8 mouse cellular contexts compared by ENCODE assay signal in the genomic region with DNA sequence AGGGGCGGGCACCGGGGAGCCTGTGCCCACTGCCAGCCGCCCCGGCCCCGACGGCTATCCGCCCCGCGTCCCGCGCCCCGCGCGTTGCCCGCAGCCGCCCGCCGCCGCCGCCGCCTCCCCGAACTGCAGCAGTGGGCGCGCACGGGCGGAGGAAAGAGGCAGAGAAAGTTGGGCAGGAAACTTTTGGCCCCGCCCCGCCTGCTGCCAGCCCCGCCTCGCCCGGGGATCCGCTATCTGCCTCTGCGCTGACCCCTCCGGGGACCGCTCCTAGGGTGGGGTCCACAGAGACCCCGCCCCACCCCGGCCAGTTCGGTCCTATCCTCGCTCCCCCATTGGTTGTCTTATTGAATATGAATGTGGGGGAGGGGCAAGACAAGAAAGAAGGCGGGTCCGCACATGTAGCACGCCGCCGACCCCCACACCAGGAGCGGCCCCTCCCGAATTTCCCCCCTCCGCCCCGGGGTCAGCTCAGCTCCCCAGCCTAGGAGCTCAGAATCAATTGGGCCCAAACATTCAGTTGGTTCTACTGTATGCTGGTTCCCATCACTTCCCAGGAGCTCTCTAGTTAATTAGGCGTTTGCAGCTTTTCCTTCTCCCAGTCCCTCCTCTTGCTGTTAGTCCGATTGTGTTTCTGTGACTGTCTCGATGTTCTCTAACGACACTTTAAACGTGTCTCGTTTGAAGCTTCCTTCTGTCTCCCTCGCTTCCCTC. TPM values are rescaled to one million over a fixed set of nuclear protein-coding genes. Genes with fewer than 3 reads are reported as not detected.
DNase-seq lines count a peak whose midpoint lies in the region; ATAC-seq and TF ChIP-seq lines count a peak whose summit lies in the region.

Gene Zcchc24, minus strand, starts transcription at position 125 of the 711 bp plus-strand sequence.

- H3K27ac ChIP-seq in CH12.LX (ENCODE audit: insufficient read depth, low read depth): no peak within 1 kb of the TSS
- H3K27ac ChIP-seq in forebrain, embryonic 16.5 days (ENCODE audit: low read length): peak within 1 kb of the TSS; percentile 15
- peak within 1 kb of the TSS; percentile 93 for H3K27ac ChIP-seq in liver, postnatal 0 days (ENCODE audit: low read depth)
- peak within 1 kb of the TSS; percentile 52; the same call in 1 of the 2 replicates for H3K27ac ChIP-seq in neural tube, embryonic 14.5 days (ENCODE audit: low read depth, low read length)

- H3K27me3 ChIP-seq in CH12.LX (replicated peaks): peaks cover 80% of the 10 kb centered on the region
- no peaks in the 10 kb centered on the region for H3K27me3 ChIP-seq in forebrain, embryonic 16.5 days (replicated peaks; ENCODE audit: control insufficient read depth, insufficient read depth, low read length)
- no peaks in the 10 kb centered on the region for H3K27me3 ChIP-seq in liver, postnatal 0 days (ENCODE audit: insufficient read depth, low read length)
- H3K27me3 ChIP-seq in neural tube, embryonic 14.5 days (ENCODE audit: control insufficient read depth, insufficient read depth, low read length): peaks cover 3% of the 10 kb centered on the region; the same call in 1 of the 2 replicates

- DNase-seq in CH12.LX (ENCODE audit: extremely low read depth): peak; percentile 66
- peak; percentile 60 for DNase-seq in c-Kit-positive CD71-negative TER-119-negative erythroid progenitor cells, embryonic 14.5 days (ENCODE audit: low read depth)
- peak; percentile 93 for DNase-seq in heart, postnatal 25 days (ENCODE audit: low spot score)
- peak; percentile 85 for DNase-seq in layer of hippocampus, adult 11-12 months (ENCODE audit: low spot score)
- peak; percentile 90 for DNase-seq in liver, postnatal 0 days
- peak; percentile 90 for DNase-seq in testis, postnatal 14 days (ENCODE audit: low spot score)

- intact Hi-C loops in heart, postnatal 25 days (cut with DNase I): loop anchor here (5.0 kb wide), 1 partner anchor 42 kb away; no protein-coding TSS in a partner anchor

- no peak for TF ChIP-seq CTCF in CH12.LX (conservative IDR thresholded peaks at IDR 0.05 in 1 of 2, IDR thresholded peaks at IDR 0.05 in 1 of 2; ENCODE audit: low read depth in 2 of 2, low read length in 2 of 2)
- no peak for TF ChIP-seq CTCF in liver, postnatal 0 days (IDR thresholded peaks at IDR 0.05; ENCODE audit: low read depth)

- no peak for TF ChIP-seq EP300 in CH12.LX (IDR thresholded peaks at IDR 0.05; ENCODE audit: low read length)
- no peak for TF ChIP-seq EP300 in liver, postnatal 0 days (IDR thresholded peaks at IDR 0.05; ENCODE audit: low read depth)

- H3K4me3 ChIP-seq in CH12.LX (replicated peaks in 1 of 3; ENCODE audit: low read depth in 2 of 3, low read length in 2 of 3, poor library complexity in 1 of 3): peak within 1 kb of the TSS; percentile 25 to 53 (median 49)
- H3K4me3 ChIP-seq in forebrain, embryonic 16.5 days (replicated peaks; ENCODE audit: low read length): peak within 1 kb of the TSS; percentile 64
- H3K4me3 ChIP-seq in liver, postnatal 0 days (ENCODE audit: low read depth, low read length): peak within 1 kb of the TSS; percentile 75
- H3K4me3 ChIP-seq in neural tube, embryonic 14.5 days (ENCODE audit: low read depth, low read length): peak within 1 kb of the TSS; percentile 50

- ATAC-seq in forebrain, embryonic 16.5 days: peak; percentile 88
- peak; percentile 73 for ATAC-seq in liver, postnatal 0 days
- ATAC-seq in neural tube, embryonic 14.5 days (ENCODE audit: low read depth): peak; percentile 75

- no peaks in the 10 kb centered on the region for H3K79me2 ChIP-seq in CH12.LX (replicated peaks; ENCODE audit: control insufficient read depth, extremely low read depth, insufficient read depth, poor library complexity, severe bottlenecking)

- no peaks in the 10 kb centered on the region for H3K9me3 ChIP-seq in CH12.LX (replicated peaks; ENCODE audit: low read length)
- no peaks in the 10 kb centered on the region for H3K9me3 ChIP-seq in forebrain, embryonic 16.5 days (ENCODE audit: control insufficient read depth, low read length)
- H3K9me3 ChIP-seq in liver, postnatal 0 days (ENCODE audit: low read length): no peaks in the 10 kb centered on the region
- H3K9me3 ChIP-seq in neural tube, embryonic 14.5 days (ENCODE audit: control insufficient read depth, low read length): no peaks in the 10 kb centered on the region

- H3K9ac ChIP-seq in CH12.LX (ENCODE audit: insufficient read depth, low read depth): peak within 1 kb of the TSS; percentile 1; the same call in 1 of the 2 replicates
- peak within 1 kb of the TSS; percentile 69 for H3K9ac ChIP-seq in forebrain, embryonic 16.5 days (replicated peaks; ENCODE audit: low read depth, low read length)
- H3K9ac ChIP-seq in liver, postnatal 0 days (replicated peaks): peak within 1 kb of the TSS; percentile 82
- peak within 1 kb of the TSS; percentile 67 for H3K9ac ChIP-seq in neural tube, embryonic 14.5 days (replicated peaks; ENCODE audit: low read depth, low read length)

- TF ChIP-seq RAD21 in CH12.LX (IDR thresholded peaks at IDR 0.05; ENCODE audit: low read depth, low read length): no peak

- H3K4me1 ChIP-seq in CH12.LX (ENCODE audit: control insufficient read depth in 1 of 2, insufficient read depth in 2 of 2): peaks cover 8 to 31% of the 10 kb centered on the region in 2 experiments
- H3K4me1 ChIP-seq in forebrain, embryonic 16.5 days (replicated peaks; ENCODE audit: control insufficient read depth, insufficient read depth, low read length): peaks cover 25% of the 10 kb centered on the region
- H3K4me1 ChIP-seq in liver, postnatal 0 days (ENCODE audit: insufficient read depth): peaks cover 28% of the 10 kb centered on the region
- peaks cover 9% of the 10 kb centered on the region for H3K4me1 ChIP-seq in neural tube, embryonic 14.5 days (ENCODE audit: control insufficient read depth, insufficient read depth, low read length)

- in situ Hi-C loops in CH12.LX (cut with MboI; ENCODE audit: low pct_ligation_motif_present, low pct_unique_long_range_greater_than_20kb, low sequenced_read_pairs): no loop called here

- peak within 1 kb of the TSS; percentile 85 for H3K4me2 ChIP-seq in CH12.LX (ENCODE audit: insufficient read depth, low read depth, poor library complexity, severe bottlenecking)
- peak within 1 kb of the TSS; percentile 99 for H3K4me2 ChIP-seq in forebrain, embryonic 16.5 days (ENCODE audit: low read length)
- H3K4me2 ChIP-seq in liver, postnatal 0 days (ENCODE audit: low read depth, low read length): peak within 1 kb of the TSS; percentile 84
- H3K4me2 ChIP-seq in neural tube, embryonic 14.5 days (ENCODE audit: low read depth, low read length): peak within 1 kb of the TSS; percentile 99

- H3K36me3 ChIP-seq in CH12.LX (replicated peaks in 1 of 2; ENCODE audit: control insufficient read depth in 1 of 2, insufficient read depth in 1 of 2, low read length in 1 of 2): no peaks in the 10 kb centered on the region
- H3K36me3 ChIP-seq in forebrain, embryonic 16.5 days (ENCODE audit: control insufficient read depth, insufficient read depth): no peaks in the 10 kb centered on the region
- no peaks in the 10 kb centered on the region for H3K36me3 ChIP-seq in liver, postnatal 0 days (replicated peaks; ENCODE audit: insufficient read depth, low read length)
- H3K36me3 ChIP-seq in neural tube, embryonic 14.5 days (ENCODE audit: control insufficient read depth, insufficient read depth, low read length): no peaks in the 10 kb centered on the region

- WGBS in forebrain, embryonic 16.5 days: 2% methylated on average over 55 of the region's 55 CpGs
- WGBS in liver, postnatal 0 days (ENCODE audit: insufficient replicate concordance): 2% methylated on average over 32 of the region's 55 CpGs
- whole genome bisulfite sequencing in neural tube, embryonic 14.5 days: under 1% methylated on average over 43 of the region's 55 CpGs

- no peak for TF ChIP-seq POLR2A in CH12.LX (IDR thresholded peaks at IDR 0.05; ENCODE audit: low read depth, low read length)

- dilution Hi-C loops in CH12.LX (cut with MboI; ENCODE audit: extremely low pct_ligation_motif_present, extremely low pct_unique_long_range_greater_than_20kb, low sequenced_read_pairs): no loop called here

TF ChIP-seq in CH12.LX, 34 proteins besides CTCF, POLR2A, EP300 and RAD21:
- TF ChIP-seq ZMIZ1 (IDR thresholded peaks at IDR 0.05; ENCODE audit: low read depth, low read length) (no peak), E2F4 (IDR thresholded peaks at IDR 0.05; ENCODE audit: insufficient replicate concordance, low read depth, low read length) (no peak), TCF12 (IDR thresholded peaks at IDR 0.05; ENCODE audit: low read depth, low read length) (no peak), MAZ (IDR thresholded peaks at IDR 0.05; ENCODE audit: low read depth, low read length) (peak; percentile 26; the same call in 1 of the 2 replicates), BHLHE40 (IDR thresholded peaks at IDR 0.05; ENCODE audit: low read depth, low read length) (0 out of 2 replicates have a peak, but pooled peaks have one; percentile 10)

RNA-seq across cellular contexts. Expression of gene Zcchc24, which starts in this region (rescaled TPM):
- 0.04 and 0.08 TPM in 2 replicates for total RNA-seq in CH12.LX (2012; rRNA removed)
- 0.05 and 0.09 TPM in 2 replicates for total RNA-seq in CH12.LX (2014; rRNA removed)
- 0.40 and 0.44 TPM in 2 replicates for polyA plus RNA-seq in CH12.LX (2012; ENCODE audit: insufficient read length, low read depth)
- 10.4 and 13.7 TPM in 2 replicates for polyA plus RNA-seq in forebrain, embryonic 16.5 days (2015; fragmentation: Nextera tagmentation; extraction: Ambion mirVana)
- 10 to 100 TPM; 33.3 to 35.7 TPM for total RNA-seq in heart, postnatal 25 days (2021)
- polyA plus RNA-seq in liver, postnatal 0 days (2015; fragmentation: Nextera tagmentation; extraction: Ambion mirVana): 13.7 and 13.8 TPM in 2 replicates
- polyA plus RNA-seq in neural tube, embryonic 14.5 days (2014; fragmentation: Nextera tagmentation; extraction: Ambion mirVana): 11.0 and 17.5 TPM in 2 replicates

Comparison
In these comparisons a context has a peak if more than half of its experiments do, and no peak if none do; other contexts are left out.
1. RNA of gene Zcchc24 (total RNA-seq): 33.3 to 35.7 TPM in heart, postnatal 25 days; 0.04 to 0.09 TPM in CH12.LX; every median in the first group is over 10 times any median in the second.
2. Peak in DNase-seq, H3K4me3 ChIP-seq, H3K9ac ChIP-seq and H3K4me2 ChIP-seq in CH12.LX; RNA of the gene not detected or under 1 TPM.
3. H3K9ac ChIP-seq: peak in every context shown above with its lines; median percentile 82 in liver, postnatal 0 days; 69 in forebrain, embryonic 16.5 days; 67 in neural tube, embryonic 14.5 days; 1 in CH12.LX.
4. Peak in every context shown above with its lines, with median percentiles within 50 percentile points of each other: DNase-seq, H3K4me2 ChIP-seq, H3K4me3 ChIP-seq and ATAC-seq.